Mouse (Mus musculus) liver, adult (tissue): Measurements from ENCODE around the gene H2-Ab1.

Source experiments
- GATA4 ChIP-seq: IDR thresholded peaks from 2 replicates; pipeline ENCODE4 v1.6.1; 2014; ENCODE audit warnings: mild to moderate bottlenecking, low read length; ENCODE audit not compliant: insufficient replicate concordance

H2-Ab1 gene

GRCm38 (mm10) chr17:34294249-34294648 lies 36.8 kb downstream of the H2-Ab1 start:
- no peak for TF ChIP-seq GATA4

GRCm38 (mm10) chr17:34295307-34295706 lies 37.8 kb downstream of the H2-Ab1 start:
- no peak for TF ChIP-seq GATA4

GRCm38 (mm10) chr17:34295891-34296794 lies 38.7 kb downstream of the H2-Ab1 start:
- no peak for TF ChIP-seq GATA4

GRCm38 (mm10) chr17:34299356-34299755 lies 41.9 kb downstream of the H2-Ab1 start:
- no peak for TF ChIP-seq GATA4

GRCm38 (mm10) chr17:34300071-34300470 lies 42.6 kb downstream of the H2-Ab1 start:
- no peak for TF ChIP-seq GATA4

- no peak for TF ChIP-seq GATA4
These were observed 43.4 kb downstream of the H2-Ab1 start for GRCm38 (mm10) chr17:34300691-34301566.

- no peak for TF ChIP-seq GATA4
These were observed 44.2 kb downstream of the H2-Ab1 start for GRCm38 (mm10) chr17:34301670-34302190.

GRCm38 (mm10) chr17:34303789-34304188 lies 46.3 kb downstream of the H2-Ab1 start:
- TF ChIP-seq GATA4, result no peak

- no peak for TF ChIP-seq GATA4
These were observed 47.3 kb downstream of the H2-Ab1 start for GRCm38 (mm10) chr17:34304751-34305150.

- TF ChIP-seq GATA4, result no peak
These were observed 48.0 kb downstream of the H2-Ab1 start, which contains the start of gene H2-Eb1 for GRCm38 (mm10) chr17:34305380-34306030. H2-Eb1 (plus strand) TSS chr17:34305867.

GRCm38 (mm10) chr17:34306407-34306806 lies 48.9 kb downstream of the H2-Ab1 start:
- no peak for TF ChIP-seq GATA4

- no peak for TF ChIP-seq GATA4
These were observed 49.7 kb downstream of the H2-Ab1 start for GRCm38 (mm10) chr17:34307216-34307615.

- no peak for TF ChIP-seq GATA4
These were observed 50.7 kb downstream of the H2-Ab1 start for GRCm38 (mm10) chr17:34308161-34308560.

- TF ChIP-seq GATA4, result no peak
These were observed 51.7 kb downstream of the H2-Ab1 start for GRCm38 (mm10) chr17:34309225-34309624.
